Mouse (Mus musculus) heart, embryonic 12.5 days (tissue): ENCODE measurements around the gene Flt1. TPM values are rescaled to one million over a fixed set of nuclear protein-coding genes. Genes with fewer than 3 reads are reported as not detected.

Experiments used
- ATAC-seq: fragments of 200-750 bp; cut with Nextera tagmentation; 2 replicates; pipeline ENCODE4 v1.8.0; 2017; ENCODE audit warnings: moderate TSS enrichment, moderate library complexity; ENCODE audit not compliant: insufficient number of reproducible peaks, low FRiP score
- H3K27ac ChIP-seq: fragments of 300-500 bp; sonication (generic); 2 replicates; pipeline ENCODE4 v1.5.1; 2016; ENCODE audit warnings: mild to moderate bottlenecking, moderate library complexity; ENCODE audit not compliant: poor library complexity, severe bottlenecking
- H3K27me3 ChIP-seq: fragments of 300-500 bp; sonication (generic); replicated peaks from 2 replicates; pipeline ENCODE4 v1.6.1; 2016; ENCODE audit warnings: mild to moderate bottlenecking, moderate library complexity
- H3K36me3 ChIP-seq: fragments of 300-500 bp; sonication (generic); 2 replicates; pipeline ENCODE4 v1.6.1; 2016; ENCODE audit warnings: mild to moderate bottlenecking, moderate library complexity
- H3K4me1 ChIP-seq: fragments of 300-500 bp; sonication (generic); replicated peaks from 2 replicates; pipeline ENCODE4 v1.6.1; 2016; ENCODE audit warnings: mild to moderate bottlenecking
- H3K4me2 ChIP-seq: fragments of 300-500 bp; sonication (generic); 2 replicates; pipeline ENCODE4 v1.6.1; 2016; ENCODE audit warnings: mild to moderate bottlenecking, moderate library complexity
- H3K4me3 ChIP-seq: fragments of 300-500 bp; sonication (generic); 2 replicates; pipeline ENCODE4 v1.5.1; 2016; ENCODE audit warnings: mild to moderate bottlenecking
- H3K9ac ChIP-seq: fragments of 300-500 bp; sonication (generic); 2 replicates; pipeline ENCODE4 v1.6.1; 2016; ENCODE audit warnings: mild to moderate bottlenecking, moderate library complexity
- H3K9me3 ChIP-seq: fragments of 300-500 bp; sonication (generic); replicated peaks from 2 replicates; pipeline ENCODE4 v1.6.1; 2016; ENCODE audit warnings: mild to moderate bottlenecking, moderate library complexity
- WGBS: fragments of 180-500 bp; shearing (Covaris S2); methylation state at CpG from one replicate; pipeline ENCODE4 v1.1.7; 2016; 5-methylcytosine and 5-hydroxymethylcytosine counted together
- polyA plus RNA-seq: library from polyadenylated mRNA; unstranded; fragments of >200 nt; fragmentation: Nextera tagmentation; extraction: Ambion mirVana; gene quantifications from 2 replicates; pipeline ENCODE4 v1.2.1, GENCODE M21; 2016

The Flt1 gene
- polyA plus RNA-seq, 1 experiment from 2014 or later, result 27.8 TPM

DNA sequence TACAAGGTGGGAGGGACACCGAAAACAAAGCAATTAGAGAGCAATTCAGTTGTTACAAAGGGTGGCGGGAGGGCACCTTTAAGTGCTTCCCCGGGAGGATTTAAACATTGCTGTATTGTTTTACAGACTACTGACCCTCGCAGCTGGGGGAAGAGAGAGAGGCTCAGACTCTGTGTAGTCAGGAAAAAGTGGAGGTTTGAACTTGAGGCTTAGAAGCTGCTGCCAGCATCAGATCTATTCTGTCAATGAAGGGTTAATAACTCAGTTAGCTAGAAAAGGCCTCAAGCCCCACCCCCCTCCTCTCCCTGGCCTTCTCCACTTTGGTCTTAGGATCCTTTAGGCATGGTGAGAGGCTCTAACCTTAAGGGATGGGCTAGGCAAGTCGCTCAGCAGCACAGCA lies 24.2 kb upstream of the Flt1 start:
- 35% methylated on average over 5 of the region's 5 CpGs for WGBS
- Histone ChIP-seq H3K4me2 (no peak overlapping the region), H3K4me1 (peaks cover 27% of the 10 kb centered on the region), H3K9ac (no peak overlapping the region), H3K9me3 (peaks cover 8% of the 10 kb centered on the region; the same call in 1 of the 2 replicates), H3K27me3 (peaks cover 17% of the 10 kb centered on the region), H3K36me3 (no peaks in the 10 kb centered on the region), H3K27ac (no peak overlapping the region), H3K4me3 (no peak overlapping the region)
- ATAC-seq, result no peak

- no peak overlapping the region for H3K27ac ChIP-seq
- H3K4me1 ChIP-seq, result peaks cover 25% of the 10 kb centered on the region
- H3K9me3 ChIP-seq, result no peaks in the 10 kb centered on the region
- peak overlapping the region; percentile 71 for H3K4me2 ChIP-seq
- H3K36me3 ChIP-seq, result no peaks in the 10 kb centered on the region
- peaks cover 8% of the 10 kb centered on the region; the same call in 1 of the 2 replicates for H3K27me3 ChIP-seq
- H3K9ac ChIP-seq, result peak overlapping the region; percentile 31; the same call in 1 of the 2 replicates
- WGBS, result 2% methylated on average over 15 of the region's 15 CpGs
- H3K4me3 ChIP-seq, result peak overlapping the region; percentile 41
- no peak; the same call in 1 of the 2 replicates for ATAC-seq
Observed at GRCm38 (mm10) chr5:147748081-147748581, 22.3 kb upstream of the Flt1 start.

- 80% methylated on average over 21 of the region's 21 CpGs for WGBS
- no peak overlapping the region for H3K27ac ChIP-seq
- no peak overlapping the region for H3K4me2 ChIP-seq
- no peaks in the 10 kb centered on the region for H3K36me3 ChIP-seq
- H3K27me3 ChIP-seq, result no peaks in the 10 kb centered on the region
- H3K4me1 ChIP-seq, result peaks cover 11% of the 10 kb centered on the region
- H3K4me3 ChIP-seq, result no peak overlapping the region
- H3K9ac ChIP-seq, result no peak overlapping the region
- ATAC-seq, result no peak
- no peaks in the 10 kb centered on the region for H3K9me3 ChIP-seq
Observed at GRCm38 (mm10) chr5:147744900-147745653, 19.3 kb upstream of the Flt1 start.

- ATAC-seq, result no peak
- H3K4me2 ChIP-seq, result no peak overlapping the region
- peaks cover 1% of the 10 kb centered on the region; the same call in 1 of the 2 replicates for H3K4me1 ChIP-seq
- no peak overlapping the region for H3K4me3 ChIP-seq
- 83% methylated on average over 9 of the region's 9 CpGs for WGBS
- no peak overlapping the region for H3K9ac ChIP-seq
- peaks cover 8% of the 10 kb centered on the region; the same call in 1 of the 2 replicates for H3K9me3 ChIP-seq
- H3K36me3 ChIP-seq, result no peaks in the 10 kb centered on the region
- no peaks in the 10 kb centered on the region for H3K27me3 ChIP-seq
- no peak overlapping the region for H3K27ac ChIP-seq
Observed at GRCm38 (mm10) chr5:147742468-147743111, 16.8 kb upstream of the Flt1 start.

DNA sequence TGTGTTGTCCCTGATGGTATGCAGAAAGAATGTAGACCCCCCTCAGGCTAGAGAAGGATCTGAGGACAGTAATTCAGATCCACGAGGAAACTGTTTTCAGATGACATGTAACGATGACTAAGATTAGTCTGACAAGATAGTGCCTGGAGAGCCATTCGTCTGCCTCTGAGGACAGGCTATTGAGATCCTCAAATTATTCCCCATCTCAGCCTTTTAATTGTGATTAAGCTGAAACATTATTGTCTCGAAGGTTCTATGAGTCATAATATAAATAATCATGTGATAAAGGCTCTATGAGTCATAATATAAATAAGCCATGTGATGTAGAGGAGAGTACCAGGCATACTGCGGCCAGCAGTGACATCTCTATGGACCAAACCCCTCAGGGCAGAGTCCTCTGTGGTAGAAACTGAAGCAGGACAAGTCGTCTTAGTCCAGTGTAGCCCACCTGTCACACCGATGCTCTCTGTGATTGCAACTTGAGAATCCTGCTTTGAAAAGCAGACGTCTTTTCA lies 11.0 kb upstream of the Flt1 start:
- H3K9me3 ChIP-seq, result peaks cover 13% of the 10 kb centered on the region
- H3K4me1 ChIP-seq, result no peaks in the 10 kb centered on the region
- no peak overlapping the region for H3K9ac ChIP-seq
- WGBS, result 63% methylated on average over 8 of the region's 8 CpGs
- no peak overlapping the region for H3K27ac ChIP-seq
- no peaks in the 10 kb centered on the region for H3K36me3 ChIP-seq
- H3K4me2 ChIP-seq, result no peak overlapping the region
- H3K4me3 ChIP-seq, result no peak overlapping the region
- no peak for ATAC-seq
- H3K27me3 ChIP-seq, result no peaks in the 10 kb centered on the region

GRCm38 (mm10) chr5:147733682-147734081 lies 7.9 kb upstream of the Flt1 start:
- WGBS, result 90% methylated on average over 1 of the region's 1 CpGs
- ATAC-seq, result no peak

GRCm38 (mm10) chr5:147732926-147733325 lies 7.1 kb upstream of the Flt1 start:
- 71% methylated on average over 5 of the region's 5 CpGs for WGBS
- H3K9ac ChIP-seq, result no peak overlapping the region
- H3K27ac ChIP-seq, result no peak overlapping the region
- no peak overlapping the region for H3K4me3 ChIP-seq
- H3K4me1 ChIP-seq, result peaks cover 3% of the 10 kb centered on the region; the same call in 1 of the 2 replicates
- H3K36me3 ChIP-seq, result no peaks in the 10 kb centered on the region
- H3K4me2 ChIP-seq, result no peak overlapping the region
- peaks cover 5% of the 10 kb centered on the region for H3K9me3 ChIP-seq
- ATAC-seq, result no peak
- peaks cover 20% of the 10 kb centered on the region; the same call in 1 of the 2 replicates for H3K27me3 ChIP-seq

More at GRCm38 (mm10) chr5:147733682-147734081, 7.9 kb upstream of the Flt1 start:
- 0 out of 2 replicates have a peak, but pooled peaks cover 14% of the 10 kb centered on the region for H3K27me3 ChIP-seq
- H3K36me3 ChIP-seq, result no peaks in the 10 kb centered on the region
- no peak overlapping the region for H3K4me3 ChIP-seq
- H3K27ac ChIP-seq, result no peak overlapping the region
- peaks cover 7% of the 10 kb centered on the region for H3K9me3 ChIP-seq
- no peak overlapping the region for H3K9ac ChIP-seq
- no peaks in the 10 kb centered on the region for H3K4me1 ChIP-seq
- H3K4me2 ChIP-seq, result no peak overlapping the region

- WGBS, result 18% methylated on average over 12 of the region's 12 CpGs
- Histone ChIP-seq H3K9me3 (no peaks in the 10 kb centered on the region), H3K4me2 (peak overlapping the region; percentile 95; the same call in 1 of the 2 replicates), H3K9ac (no peak overlapping the region), H3K4me1 (peaks cover 26% of the 10 kb centered on the region), H3K36me3 (no peaks in the 10 kb centered on the region), H3K4me3 (no peak overlapping the region), H3K27me3 (peaks cover 58% of the 10 kb centered on the region), H3K27ac (no peak overlapping the region)
- no peak for ATAC-seq
Observed at GRCm38 (mm10) chr5:147727481-147727880, 1.7 kb upstream of the Flt1 start.

DNA sequence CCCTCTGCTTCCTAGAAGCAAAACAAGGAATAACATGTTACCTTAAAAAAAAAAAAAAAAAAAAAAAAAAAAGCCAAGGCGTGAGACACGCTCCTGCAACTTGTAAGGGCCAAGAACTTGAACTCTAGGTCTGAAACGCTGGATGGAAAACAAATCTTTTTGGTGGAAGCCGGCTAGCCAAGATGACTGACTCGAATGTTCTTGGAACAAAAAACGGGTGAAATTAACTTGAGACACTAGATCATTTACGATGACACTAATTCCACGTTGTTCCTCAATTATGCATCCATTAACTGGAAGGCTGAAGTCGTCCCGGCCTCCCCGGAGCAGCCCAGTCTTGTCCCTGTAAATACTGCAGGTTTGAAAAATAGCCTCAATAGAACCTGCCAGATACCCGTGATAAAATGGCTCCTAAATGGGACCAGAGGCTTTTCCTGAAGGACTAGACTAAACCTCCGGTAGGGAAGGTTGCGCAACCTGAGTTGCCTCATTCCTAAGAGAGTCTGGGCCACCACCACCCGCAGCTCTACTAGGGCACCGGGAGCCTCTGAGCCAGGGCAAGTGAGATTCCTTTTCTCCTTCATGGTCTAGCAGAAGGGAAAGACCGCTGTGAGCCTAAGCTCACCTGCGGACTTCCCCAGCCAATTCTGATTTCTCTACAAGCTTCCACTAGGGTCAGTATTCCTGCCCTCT lies 1.0 kb upstream of the Flt1 start:
- H3K9ac ChIP-seq, result no peak overlapping the region
- peaks cover 28% of the 10 kb centered on the region for H3K4me1 ChIP-seq
- H3K27me3 ChIP-seq, result peaks cover 61% of the 10 kb centered on the region
- no peak for ATAC-seq
- no peak overlapping the region for H3K27ac ChIP-seq
- peak overlapping the region; percentile 95 for H3K4me2 ChIP-seq
- 4% methylated on average over 18 of the region's 18 CpGs for whole genome bisulfite sequencing
- no peaks in the 10 kb centered on the region for H3K9me3 ChIP-seq
- peak overlapping the region; percentile 62 for H3K4me3 ChIP-seq
- H3K36me3 ChIP-seq, result no peaks in the 10 kb centered on the region

GRCm38 (mm10) chr5:147724945-147725830 lies 623 bp downstream of the Flt1 start:
- ATAC-seq, result peak; percentile 59
- under 1% methylated on average over 69 of the region's 69 CpGs for WGBS
- H3K4me1 ChIP-seq, result peaks cover 39% of the 10 kb centered on the region
- no peaks in the 10 kb centered on the region for H3K36me3 ChIP-seq
- peak overlapping the region; percentile 95 for H3K4me2 ChIP-seq
- peak overlapping the region; percentile 60 for H3K27ac ChIP-seq
- H3K9me3 ChIP-seq, result no peaks in the 10 kb centered on the region
- peaks cover 73% of the 10 kb centered on the region for H3K27me3 ChIP-seq
- H3K4me3 ChIP-seq, result peak overlapping the region; percentile 62
- peak overlapping the region; percentile 73 for H3K9ac ChIP-seq
